ENCODE assay signal across 12 mouse cellular contexts in genomic region chr1:135619130-135619529, GRCm38 (mm10). TPM values are rescaled to one million over a fixed set of nuclear protein-coding genes. Genes with fewer than 3 reads are reported as not detected.
A peak's percentile ranks its signal among the peaks of the same experiment; 100 is the strongest.
DNase-seq lines count a peak whose midpoint lies in the region; ATAC-seq lines count a peak whose summit lies in the region.
"Had no signal": no experiment of that assay in that cellular context is flagged by ENCODE, and none has a peak within 500 bp of the region (broad histone marks: within the 10 kb centered on the region; RNA-seq: fewer than 3 reads in every experiment).

No protein-coding gene starts in this region.

- ATAC-seq in forebrain, embryonic 16.5 days: peak; percentile 57
- ATAC-seq in intestine, embryonic 16.5 days: no peak
- ATAC-seq in intestine, embryonic 15.5 days: no peak
- no peak for ATAC-seq in midbrain, embryonic 14.5 days (ENCODE audit: low FRiP score, low TSS enrichment)
- ATAC-seq in midbrain, embryonic 13.5 days: no peak
- peak; percentile 23; the same call in 1 of the 2 replicates for ATAC-seq in neural tube, embryonic 15.5 days (ENCODE audit: low FRiP score)

- H3K36me3 ChIP-seq in forebrain, embryonic 16.5 days (ENCODE audit: control insufficient read depth, insufficient read depth): no peaks in the 10 kb centered on the region
- H3K36me3 ChIP-seq in forebrain, embryonic 10.5 days (replicated peaks): no peaks in the 10 kb centered on the region
- H3K36me3 ChIP-seq in intestine, embryonic 16.5 days (ENCODE audit: control insufficient read depth, insufficient read depth, low read length): no peaks in the 10 kb centered on the region
- no peaks in the 10 kb centered on the region for H3K36me3 ChIP-seq in intestine, embryonic 15.5 days
- H3K36me3 ChIP-seq in midbrain, embryonic 14.5 days (ENCODE audit: control insufficient read depth, insufficient read depth, low read length): no peaks in the 10 kb centered on the region
- H3K36me3 ChIP-seq in midbrain, embryonic 13.5 days: no peaks in the 10 kb centered on the region
- no peaks in the 10 kb centered on the region for H3K36me3 ChIP-seq in neural tube, embryonic 15.5 days

- peaks cover 27% of the 10 kb centered on the region for H3K4me1 ChIP-seq in forebrain, embryonic 16.5 days (replicated peaks; ENCODE audit: control insufficient read depth, insufficient read depth, low read length)
- peaks cover 35% of the 10 kb centered on the region for H3K4me1 ChIP-seq in forebrain, embryonic 10.5 days
- 0 out of 2 replicates have a peak, but pooled peaks cover 3% of the 10 kb centered on the region for H3K4me1 ChIP-seq in intestine, embryonic 16.5 days (ENCODE audit: control insufficient read depth, insufficient read depth, low read length)
- H3K4me1 ChIP-seq in intestine, embryonic 15.5 days (replicated peaks): no peaks in the 10 kb centered on the region
- H3K4me1 ChIP-seq in midbrain, embryonic 14.5 days (ENCODE audit: control insufficient read depth, insufficient read depth, low read length): peaks cover 10% of the 10 kb centered on the region
- peaks cover 25% of the 10 kb centered on the region for H3K4me1 ChIP-seq in midbrain, embryonic 13.5 days (replicated peaks)
- H3K4me1 ChIP-seq in neural tube, embryonic 15.5 days: peaks cover 29% of the 10 kb centered on the region

- WGBS in forebrain, embryonic 16.5 days: 32% methylated on average over 7 of the region's 7 CpGs
- WGBS in forebrain, embryonic 10.5 days: 36% methylated on average over 7 of the region's 7 CpGs
- WGBS in intestine, embryonic 16.5 days: 62% methylated on average over 7 of the region's 7 CpGs
- 70% methylated on average over 7 of the region's 7 CpGs for WGBS in intestine, embryonic 15.5 days
- 33% methylated on average over 7 of the region's 7 CpGs for WGBS in midbrain, embryonic 14.5 days
- WGBS in midbrain, embryonic 13.5 days: 29% methylated on average over 7 of the region's 7 CpGs
- WGBS in neural tube, embryonic 15.5 days: 42% methylated on average over 7 of the region's 7 CpGs

- H3K4me2 ChIP-seq in forebrain, embryonic 16.5 days (ENCODE audit: low read length): no peak overlapping the region
- no peak overlapping the region for H3K4me2 ChIP-seq in intestine, embryonic 16.5 days (ENCODE audit: low read depth, low read length)
- no peak overlapping the region for H3K4me2 ChIP-seq in intestine, embryonic 15.5 days (replicated peaks)
- no peak overlapping the region for H3K4me2 ChIP-seq in midbrain, embryonic 14.5 days (ENCODE audit: low read length)
- H3K4me2 ChIP-seq in midbrain, embryonic 13.5 days (replicated peaks): no peak overlapping the region
- no peak overlapping the region for H3K4me2 ChIP-seq in neural tube, embryonic 15.5 days

- DNase-seq in forebrain, embryonic 10.5 days (ENCODE audit: extremely low spot score, low spot score): no peak
- DNase-seq in midbrain, embryonic 14.5 days: peak; percentile 20
- DNase-seq: adrenal gland, postnatal 10 days; embryo, embryonic 11 days; heart, postnatal 4 days; kidney, adult 18-20 months; thymus, postnatal 4 days had no signal

- no peaks in the 10 kb centered on the region for H3K27me3 ChIP-seq in forebrain, embryonic 16.5 days (replicated peaks; ENCODE audit: control insufficient read depth, insufficient read depth, low read length)
- H3K27me3 ChIP-seq in forebrain, embryonic 10.5 days (ENCODE audit: poor library complexity, severe bottlenecking): peaks cover 4% of the 10 kb centered on the region; the same call in 1 of the 2 replicates
- no peaks in the 10 kb centered on the region for H3K27me3 ChIP-seq in intestine, embryonic 16.5 days (replicated peaks; ENCODE audit: control insufficient read depth, insufficient read depth, low read length)
- no peaks in the 10 kb centered on the region for H3K27me3 ChIP-seq in intestine, embryonic 15.5 days (replicated peaks)
- no peaks in the 10 kb centered on the region for H3K27me3 ChIP-seq in midbrain, embryonic 14.5 days (ENCODE audit: control insufficient read depth, insufficient read depth, low read length)
- H3K27me3 ChIP-seq in midbrain, embryonic 13.5 days: no peaks in the 10 kb centered on the region
- no peaks in the 10 kb centered on the region for H3K27me3 ChIP-seq in neural tube, embryonic 15.5 days (replicated peaks)

- no peak overlapping the region for H3K4me3 ChIP-seq in forebrain, embryonic 16.5 days (replicated peaks; ENCODE audit: low read length)
- no peak overlapping the region for H3K4me3 ChIP-seq in forebrain, embryonic 10.5 days
- no peak overlapping the region for H3K4me3 ChIP-seq in intestine, embryonic 16.5 days (ENCODE audit: low read length)
- no peak overlapping the region for H3K4me3 ChIP-seq in intestine, embryonic 15.5 days (replicated peaks)
- no peak overlapping the region for H3K4me3 ChIP-seq in midbrain, embryonic 14.5 days (replicated peaks; ENCODE audit: low read depth, low read length)
- no peak overlapping the region for H3K4me3 ChIP-seq in midbrain, embryonic 13.5 days (replicated peaks)
- no peak overlapping the region for H3K4me3 ChIP-seq in neural tube, embryonic 15.5 days (replicated peaks)

- no peaks in the 10 kb centered on the region for H3K9me3 ChIP-seq in forebrain, embryonic 16.5 days (ENCODE audit: control insufficient read depth, low read length)
- no peaks in the 10 kb centered on the region for H3K9me3 ChIP-seq in forebrain, embryonic 10.5 days
- no peaks in the 10 kb centered on the region for H3K9me3 ChIP-seq in intestine, embryonic 16.5 days (ENCODE audit: control insufficient read depth, low read length)
- no peaks in the 10 kb centered on the region for H3K9me3 ChIP-seq in intestine, embryonic 15.5 days
- H3K9me3 ChIP-seq in midbrain, embryonic 14.5 days (ENCODE audit: control insufficient read depth, low read length): no peaks in the 10 kb centered on the region
- H3K9me3 ChIP-seq in midbrain, embryonic 13.5 days: no peaks in the 10 kb centered on the region
- H3K9me3 ChIP-seq in neural tube, embryonic 15.5 days (replicated peaks): no peaks in the 10 kb centered on the region

- no peak overlapping the region for H3K9ac ChIP-seq in forebrain, embryonic 16.5 days (replicated peaks; ENCODE audit: low read depth, low read length)
- 0 out of 2 replicates have a peak overlapping the region, but pooled peaks have one; percentile 8 for H3K9ac ChIP-seq in intestine, embryonic 16.5 days (ENCODE audit: low read depth, low read length)
- no peak overlapping the region for H3K9ac ChIP-seq in intestine, embryonic 15.5 days
- H3K9ac ChIP-seq in midbrain, embryonic 14.5 days (replicated peaks; ENCODE audit: low read length): no peak overlapping the region
- H3K9ac ChIP-seq in midbrain, embryonic 13.5 days (replicated peaks): no peak overlapping the region; the same call in 1 of the 2 replicates
- 0 out of 2 replicates have a peak overlapping the region, but pooled peaks have one; percentile 14 for H3K9ac ChIP-seq in neural tube, embryonic 15.5 days (replicated peaks)

- no peak overlapping the region for H3K27ac ChIP-seq in forebrain, embryonic 16.5 days (ENCODE audit: low read length)
- H3K27ac ChIP-seq in forebrain, embryonic 10.5 days: no peak overlapping the region
- no peak overlapping the region for H3K27ac ChIP-seq in intestine, embryonic 16.5 days (ENCODE audit: low read length)
- H3K27ac ChIP-seq in intestine, embryonic 15.5 days: no peak overlapping the region
- H3K27ac ChIP-seq in midbrain, embryonic 14.5 days (replicated peaks; ENCODE audit: low read depth, low read length): no peak overlapping the region
- H3K27ac ChIP-seq in midbrain, embryonic 13.5 days: no peak overlapping the region
- H3K27ac ChIP-seq in neural tube, embryonic 15.5 days (replicated peaks): peak overlapping the region; percentile 74

RNA-seq across cellular contexts. Expression of gene Nav1, which starts 12.0 kb away (rescaled TPM):
- 48.6 and 62.6 TPM in 2 replicates for polyA plus RNA-seq in forebrain, embryonic 16.5 days (2015; fragmentation: Nextera tagmentation; extraction: Ambion mirVana)
- 25.3 and 28.4 TPM in 2 replicates for polyA plus RNA-seq in forebrain, embryonic 10.5 days (2016; fragmentation: Nextera tagmentation; extraction: Ambion mirVana)
- polyA plus RNA-seq in intestine, embryonic 16.5 days (2015; fragmentation: Nextera tagmentation; extraction: Ambion mirVana): 8.8 and 9.0 TPM in 2 replicates
- 11.5 and 12.5 TPM in 2 replicates for polyA plus RNA-seq in intestine, embryonic 15.5 days (2015; fragmentation: Nextera tagmentation; extraction: Ambion mirVana)
- 48.2 and 56.3 TPM in 2 replicates for polyA plus RNA-seq in midbrain, embryonic 14.5 days (2014; fragmentation: Nextera tagmentation; extraction: Ambion mirVana)
- polyA plus RNA-seq in midbrain, embryonic 13.5 days (2015; fragmentation: Nextera tagmentation; extraction: Ambion mirVana): 38.0 and 38.1 TPM in 2 replicates
- polyA plus RNA-seq in neural tube, embryonic 15.5 days (2015; fragmentation: Nextera tagmentation; extraction: Ambion mirVana): 40.8 and 44.1 TPM in 2 replicates

Comparison
In these comparisons a context has a peak if more than half of its experiments do, and no peak if none do; other contexts are left out.
1. H3K9ac ChIP-seq: peak in intestine, embryonic 16.5 days (single experiment) and neural tube, embryonic 15.5 days (single experiment); none in forebrain, embryonic 16.5 days (single experiment), intestine, embryonic 15.5 days (single experiment), midbrain, embryonic 14.5 days (single experiment) and midbrain, embryonic 13.5 days (single experiment).
2. ATAC-seq: peak in forebrain, embryonic 16.5 days (single experiment) and neural tube, embryonic 15.5 days (single experiment); none in intestine, embryonic 16.5 days (single experiment), intestine, embryonic 15.5 days (single experiment), midbrain, embryonic 14.5 days (single experiment) and midbrain, embryonic 13.5 days (single experiment).